Mouse (Mus musculus) MEL (cell line): Measurements from ENCODE around the gene Fgf12.

ENCODE experiments used
- BHLHE40 ChIP-seq: IDR thresholded peaks from 2 replicates; pipeline ENCODE4 v1.6.1; 2012; ENCODE audit warnings: low read depth, mild to moderate bottlenecking, inconsistent platforms, low read length, improper control_type of control experiment, borderline replicate concordance
- CTCF ChIP-seq, 3 experiments: IDR thresholded peaks in 2 of 3; conservative IDR thresholded peaks in 1 of 3; 2 replicates each; pipeline ENCODE4 v1.5.1; 2011 to 2012; ENCODE audit warnings: low read length in 3 of 3, low read depth in 2 of 3, mild to moderate bottlenecking in 2 of 3, improper control_type of control experiment in 1 of 3, inconsistent platforms in 1 of 3, mixed read lengths in 1 of 3, moderate library complexity in 1 of 3; ENCODE audit not compliant: control insufficient read depth in 1 of 3, insufficient read depth in 1 of 3, poor library complexity in 1 of 3, severe bottlenecking in 1 of 3
- EP300 ChIP-seq, 2 experiments: IDR thresholded peaks; 2 replicates each; pipeline ENCODE4 v1.6.1; 2011; ENCODE audit warnings: improper control_type of control experiment in 2 of 2, low read length in 2 of 2, low read depth in 1 of 2, mild to moderate bottlenecking in 1 of 2
- GATA1 ChIP-seq: IDR thresholded peaks from 2 replicates; pipeline ENCODE4 v1.6.1; 2011; ENCODE audit warnings: low read depth, low read length, improper control_type of control experiment
- JUND ChIP-seq: IDR thresholded peaks from 2 replicates; pipeline ENCODE4 v1.6.1; 2011; ENCODE audit warnings: low read depth, mild to moderate bottlenecking, improper control_type of control experiment, low read length
- KAT2A ChIP-seq: conservative IDR thresholded peaks from 2 replicates; pipeline ENCODE4 v1.6.1; 2012; ENCODE audit warnings: low read depth, low read length, improper control_type of control experiment, inconsistent platforms
- MAZ ChIP-seq: IDR thresholded peaks from 2 replicates; pipeline ENCODE4 v1.6.1; 2012; ENCODE audit warnings: low read depth, mild to moderate bottlenecking, inconsistent platforms, low read length, improper control_type of control experiment
- NRF1 ChIP-seq: IDR thresholded peaks from 2 replicates; pipeline ENCODE4 v1.6.1; 2014; ENCODE audit warnings: low read depth, mild to moderate bottlenecking, inconsistent platforms, low read length, improper control_type of control experiment, moderate library complexity; ENCODE audit not compliant: poor library complexity, insufficient read depth, severe bottlenecking
- POLR2A ChIP-seq, 2 experiments: IDR thresholded peaks; 2 replicates each; pipeline ENCODE4 v1.6.1; 2011 to 2012; ENCODE audit warnings: low read length in 2 of 2, mild to moderate bottlenecking in 2 of 2, control low read depth in 1 of 2, improper control_type of control experiment in 1 of 2, low read depth in 1 of 2, moderate library complexity in 1 of 2; ENCODE audit not compliant: control insufficient read depth in 1 of 2, insufficient read depth in 1 of 2, poor library complexity in 1 of 2
- POLR2AphosphoS2 ChIP-seq: IDR thresholded peaks from 2 replicates; pipeline ENCODE4 v1.6.1; 2011; ENCODE audit warnings: low read length, improper control_type of control experiment
- TBP ChIP-seq: IDR thresholded peaks from 2 replicates; pipeline ENCODE4 v1.8.0; 2011; ENCODE audit warnings: low read depth, low read length, improper control_type of control experiment
- ZC3H11A ChIP-seq: IDR thresholded peaks from 2 replicates; pipeline ENCODE4 v1.6.1; 2012; ENCODE audit warnings: low read depth, mild to moderate bottlenecking, inconsistent platforms, low read length, improper control_type of control experiment

DNA sequence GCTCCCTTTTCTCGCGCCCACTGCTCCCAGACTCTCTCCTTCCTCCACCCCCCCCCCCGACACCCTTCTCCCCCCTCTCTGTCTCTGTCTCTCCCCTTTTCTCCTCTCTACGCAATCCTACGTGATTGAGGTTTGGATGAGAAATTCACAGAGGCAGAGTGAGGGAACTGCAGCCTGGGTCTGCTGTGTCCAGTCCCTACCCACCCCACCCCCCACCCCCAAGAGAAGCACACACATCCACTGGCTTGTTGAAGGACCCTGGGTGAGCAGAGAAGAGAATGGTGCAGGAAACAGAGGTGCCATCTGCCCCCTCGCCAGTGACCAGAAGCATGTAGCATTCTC lies 305.8 kb downstream of the Fgf12 start:
- TF ChIP-seq JUND: no peak
- TF ChIP-seq KAT2A: no peak
- no peak for TF ChIP-seq TBP
- no peak for TF ChIP-seq CTCF (IDR thresholded peaks at IDR 0.05 in 2 of 3, conservative IDR thresholded peaks at IDR 0.05 in 1 of 3; ENCODE audit: control insufficient read depth in 1 of 3, insufficient read depth in 1 of 3, low read depth in 2 of 3, low read length in 3 of 3, poor library complexity in 1 of 3, severe bottlenecking in 1 of 3)
- TF ChIP-seq MAZ: no peak
- TF ChIP-seq GATA1: no peak
- TF ChIP-seq POLR2AphosphoS2: no peak
- TF ChIP-seq POLR2A (IDR thresholded peaks at IDR 0.05; ENCODE audit: control insufficient read depth in 1 of 2, insufficient read depth in 1 of 2, low read depth in 1 of 2, low read length in 2 of 2, poor library complexity in 1 of 2): no peak
- no peak for TF ChIP-seq BHLHE40
- TF ChIP-seq EP300 (IDR thresholded peaks at IDR 0.05; ENCODE audit: low read depth in 1 of 2, low read length in 2 of 2): no peak
- no peak for TF ChIP-seq NRF1
- TF ChIP-seq ZC3H11A: no peak
